Mouse (Mus musculus) embryo, embryonic 11 days (tissue): Measurements from ENCODE around the gene Fgd1.

Source experiments
- DNase-seq: peaks from one replicate; pipeline ENCODE4 v3.0.0-alpha.2; 2015

The Fgd1 gene

DNA sequence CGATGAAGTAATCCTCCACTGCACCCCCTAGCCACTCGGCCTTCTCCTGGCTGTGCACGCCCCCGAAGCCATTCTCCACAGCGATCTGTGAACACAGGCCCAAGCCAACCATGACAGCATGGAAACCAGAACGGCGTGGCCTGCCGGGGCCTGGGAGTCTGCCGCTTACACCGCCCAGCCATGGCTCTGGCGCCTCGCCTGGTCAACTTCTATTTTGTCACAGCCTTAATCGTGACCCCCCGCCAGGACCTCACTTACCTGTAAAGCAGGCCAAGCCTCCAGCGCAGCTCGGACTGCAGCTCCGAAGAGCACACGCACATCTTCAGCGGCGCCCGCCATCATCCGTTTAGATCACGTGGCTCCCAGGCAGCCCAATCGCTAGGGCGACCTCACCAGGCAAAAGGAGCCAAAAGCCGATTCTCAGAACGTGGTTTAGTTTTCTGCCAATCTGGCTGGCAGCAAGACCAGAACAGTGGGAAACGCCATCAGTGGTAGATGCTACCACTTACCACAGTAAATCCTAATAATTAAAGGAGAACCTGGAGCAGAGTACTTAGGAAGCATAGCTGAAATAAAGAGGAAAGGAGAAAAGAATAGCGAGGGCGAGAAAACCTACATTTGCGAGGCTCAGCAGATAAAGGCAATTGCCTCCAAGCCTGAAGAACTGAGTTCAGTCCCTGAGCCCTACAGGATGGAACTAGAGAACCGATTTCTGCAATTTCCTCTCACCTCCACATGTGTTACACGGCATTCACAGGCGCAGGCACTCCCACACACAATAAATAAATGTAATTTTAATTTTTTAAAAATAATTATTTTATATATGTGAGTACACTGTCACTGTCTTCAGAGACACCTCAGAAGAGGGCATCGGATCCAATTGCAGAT lies 50.5 kb downstream of the Fgd1 start, which contains the start of gene Tsr2:
TSS of gene Tsr2 (minus strand) at position 373 of the 888 bp plus-strand sequence.
- peak; percentile 87 for DNase-seq

- no peak for DNase-seq
These were observed 61.5 kb downstream of the Fgd1 start for GRCm38 (mm10) chrX:151107301-151108067.

GRCm38 (mm10) chrX:151116795-151117194 lies 70.8 kb downstream of the Fgd1 start:
- peak; percentile 60 for DNase-seq

- peak; percentile 31 for DNase-seq
These were observed 71.5 kb downstream of the Fgd1 start for GRCm38 (mm10) chrX:151117432-151117831.

GRCm38 (mm10) chrX:151123933-151124332 lies 78.0 kb downstream of the Fgd1 start:
- DNase-seq, result no peak

GRCm38 (mm10) chrX:151130493-151130892 lies 84.5 kb downstream of the Fgd1 start:
- DNase-seq, result no peak

DNA sequence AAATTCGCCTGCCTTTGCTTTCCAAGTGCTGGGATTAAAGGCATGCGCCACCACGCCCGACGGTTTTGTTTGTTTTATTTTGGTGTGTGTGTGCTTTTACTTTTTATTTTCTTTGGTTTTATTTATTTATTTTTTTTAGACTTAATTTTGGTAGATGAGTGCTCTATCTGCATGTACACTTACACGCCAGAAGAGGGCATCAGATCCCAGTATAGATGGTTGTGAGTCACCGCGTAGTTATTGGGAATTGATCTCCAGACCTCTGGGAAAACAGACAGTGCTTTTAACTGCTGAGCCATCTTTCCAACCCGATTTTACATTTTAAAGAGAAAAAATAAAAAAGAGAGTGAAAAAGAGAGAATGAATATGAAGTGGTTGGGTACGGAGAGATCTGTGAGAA lies 86.8 kb downstream of the Fgd1 start:
- DNase-seq, result peak; percentile 32
